Mouse (Mus musculus): ENCODE data around the gene Timp3. TPM values are rescaled to one million over a fixed set of nuclear protein-coding genes. Genes with fewer than 3 reads are reported as not detected.

Gene Timp3
- 100 to 1,000 TPM; 495 to 753 (median 629) TPM for total RNA-seq (2022)

DNA sequence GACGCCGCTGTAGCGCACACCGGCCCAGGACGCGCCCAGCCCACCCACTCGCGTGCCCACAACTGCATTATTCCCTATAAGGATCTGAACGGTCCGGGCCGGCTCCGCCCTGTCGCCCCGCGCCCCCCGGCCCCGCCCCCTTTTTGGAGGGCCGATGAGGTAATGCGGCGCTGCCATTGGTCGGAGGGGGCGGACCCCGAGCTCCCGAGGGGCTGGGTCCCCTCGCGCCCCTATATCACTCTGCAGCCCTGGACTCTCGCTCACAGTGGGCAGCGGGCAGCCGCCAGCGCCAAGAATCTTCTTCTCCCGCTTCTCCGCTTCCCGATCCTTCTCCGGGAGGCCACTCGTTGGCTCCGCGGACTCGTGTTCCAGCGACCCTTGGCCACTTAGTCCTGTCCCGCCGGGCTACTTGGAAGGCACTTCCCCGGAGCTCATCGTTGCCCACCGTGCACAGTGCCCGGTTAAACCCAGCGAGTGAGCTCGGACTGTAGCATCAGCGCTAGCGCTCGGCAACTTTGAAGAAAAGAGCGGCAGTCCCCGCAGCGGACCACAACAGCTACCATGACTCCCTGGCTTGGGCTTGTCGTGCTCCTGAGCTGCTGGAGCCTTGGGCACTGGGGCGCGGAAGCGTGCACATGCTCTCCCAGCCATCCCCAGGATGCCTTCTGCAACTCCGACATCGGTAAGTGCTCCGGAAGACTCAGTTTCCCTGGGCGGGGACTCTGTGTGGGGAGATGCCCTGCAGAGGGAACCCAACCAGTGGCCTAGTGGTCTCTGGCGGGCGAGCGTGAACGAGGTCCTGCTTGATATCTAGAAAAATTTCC, at the start of gene Timp3:
Gene Timp3, plus strand, starts transcription at position 80 of the 824 bp plus-strand sequence.
- DNase-seq, result peak; percentile 88

DNA sequence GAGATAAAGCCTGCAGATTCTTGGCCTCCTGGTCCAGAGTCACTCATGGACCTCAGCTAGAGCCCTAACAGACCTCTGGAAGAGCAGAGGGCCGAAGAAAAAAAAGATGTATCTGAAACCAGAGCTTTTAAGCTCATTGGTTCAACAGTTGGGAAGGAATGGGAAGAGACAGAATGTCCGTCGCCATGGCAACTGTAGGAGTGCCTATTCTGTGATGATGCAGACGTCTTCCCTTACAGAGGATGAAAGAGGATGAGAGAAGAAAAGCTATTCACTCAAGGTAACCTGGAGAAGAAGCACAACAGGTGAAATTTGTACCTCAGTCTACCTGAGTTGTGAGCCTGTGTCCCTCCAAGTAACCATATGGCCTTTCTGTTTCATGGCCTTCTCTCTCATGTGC, 44.0 kb upstream of the Timp3 start:
- no peak for DNase-seq

DNA sequence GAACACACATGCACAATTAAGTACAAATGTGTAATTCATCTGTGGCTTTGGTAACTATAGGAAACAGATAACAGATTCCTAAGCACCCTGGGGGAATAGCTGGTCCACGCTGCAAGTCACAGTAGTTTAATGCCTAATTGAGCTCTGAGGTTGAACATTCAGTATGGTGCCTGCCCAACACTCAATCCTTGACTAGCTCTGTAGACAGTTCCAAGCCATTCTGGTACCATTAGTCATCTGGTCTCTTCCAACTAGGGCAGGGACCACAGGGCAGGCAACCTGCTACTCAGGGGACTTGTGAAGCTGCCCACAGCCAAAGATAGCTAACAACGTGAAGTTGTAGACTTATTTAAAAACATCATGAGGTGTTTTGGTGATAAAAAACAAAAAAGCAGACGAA, 43.1 kb upstream of the Timp3 start:
- no peak for DNase-seq

DNA sequence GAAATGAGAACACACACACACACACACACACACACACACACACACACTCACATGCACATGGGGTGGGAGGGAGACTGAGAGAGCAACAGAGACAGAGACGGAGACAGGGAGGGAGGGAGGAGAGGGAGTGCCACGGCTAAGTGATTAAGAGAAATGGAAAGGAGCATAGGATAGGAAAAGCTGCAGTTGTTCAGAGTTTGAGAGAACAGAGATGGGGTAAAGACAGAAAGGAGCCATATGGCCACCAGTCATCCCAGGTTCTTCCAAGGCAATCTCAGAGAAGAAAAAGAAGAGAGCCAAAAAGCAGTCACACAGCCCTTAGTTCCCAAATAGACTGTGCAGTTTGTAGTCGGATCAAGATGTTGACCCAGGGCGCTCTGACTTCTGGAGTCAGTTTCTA, 42.1 kb upstream of the Timp3 start:
- DNase-seq, result no peak

DNA sequence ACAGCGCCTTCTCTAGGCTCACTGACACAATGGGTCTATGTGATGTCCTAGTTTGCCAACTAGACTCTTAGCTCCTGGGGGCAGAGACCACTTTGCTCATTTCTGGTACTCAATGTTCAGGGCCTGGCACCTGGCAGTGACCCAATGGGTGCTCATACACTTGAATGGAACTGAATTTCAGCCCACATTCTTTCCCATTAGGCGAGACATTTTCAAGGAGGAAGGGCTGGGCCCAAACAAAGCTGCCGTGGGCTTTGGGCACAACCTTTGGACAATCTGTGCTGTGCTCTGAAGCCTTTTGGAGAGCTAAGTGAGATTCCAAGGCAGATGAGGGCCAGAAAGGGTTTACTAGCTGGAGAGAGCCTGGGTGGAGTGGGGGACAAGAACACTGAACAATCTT, 41.2 kb upstream of the Timp3 start:
- no peak for DNase-seq

DNA sequence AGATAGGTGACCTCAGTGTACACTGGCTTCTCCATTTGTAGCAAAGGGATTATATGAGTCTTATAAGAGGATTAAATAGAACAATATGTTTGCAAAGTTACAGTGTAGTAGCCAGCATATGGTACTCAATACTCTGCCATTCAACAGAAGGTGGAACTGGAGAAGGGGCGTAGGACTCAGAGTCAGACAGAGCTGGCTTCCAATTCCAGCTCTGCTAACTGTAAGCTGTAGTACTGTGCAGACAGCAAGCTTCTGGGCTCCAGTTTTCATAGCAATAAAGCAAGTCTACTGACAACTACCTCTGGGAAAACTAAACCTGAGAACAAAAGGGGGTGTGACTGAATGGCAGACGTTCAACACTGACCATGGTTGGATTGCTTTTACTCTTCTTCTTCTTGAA, 38.4 kb upstream of the Timp3 start:
- no peak for DNase-seq

DNA sequence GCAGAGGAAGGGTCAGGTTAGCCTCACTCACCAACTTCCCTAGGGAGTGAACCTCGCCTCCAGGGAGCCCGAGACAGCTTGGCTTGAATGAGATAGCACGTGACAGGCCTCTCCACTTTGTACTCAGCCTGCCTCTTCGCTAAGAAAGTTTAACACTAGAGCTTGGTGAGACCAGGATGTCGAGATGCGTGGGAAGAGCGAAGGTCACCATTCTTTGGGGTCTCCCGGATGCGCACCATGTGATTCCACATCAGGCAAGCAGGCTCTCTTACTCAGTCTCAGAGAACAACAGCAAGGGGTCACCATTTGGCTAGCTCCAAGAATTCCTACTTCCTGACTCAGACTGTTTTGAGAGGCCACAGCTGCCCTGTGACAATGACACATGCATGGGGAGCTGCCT, 35.6 kb upstream of the Timp3 start:
- DNase-seq, result no peak

DNA sequence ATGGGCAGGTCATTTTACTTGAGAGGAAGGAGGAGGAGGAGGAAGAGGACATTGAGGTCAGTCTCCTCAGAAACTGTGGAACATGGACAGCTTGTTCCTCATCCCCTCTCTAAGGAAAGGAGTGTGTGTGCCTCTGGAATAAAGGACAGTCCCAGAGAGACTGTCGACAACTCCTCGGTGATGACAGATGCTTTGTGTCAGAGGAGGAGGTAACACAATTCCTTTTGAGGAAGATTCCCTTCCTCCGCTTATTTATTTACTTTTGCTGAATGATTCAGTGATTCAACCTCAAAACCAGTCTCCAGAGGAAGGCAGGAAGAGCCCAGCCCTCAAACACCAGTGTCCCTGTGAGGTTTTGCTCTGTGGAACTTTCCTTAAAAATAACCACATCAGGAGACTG, 29.9 kb upstream of the Timp3 start:
- no peak for DNase-seq

DNA sequence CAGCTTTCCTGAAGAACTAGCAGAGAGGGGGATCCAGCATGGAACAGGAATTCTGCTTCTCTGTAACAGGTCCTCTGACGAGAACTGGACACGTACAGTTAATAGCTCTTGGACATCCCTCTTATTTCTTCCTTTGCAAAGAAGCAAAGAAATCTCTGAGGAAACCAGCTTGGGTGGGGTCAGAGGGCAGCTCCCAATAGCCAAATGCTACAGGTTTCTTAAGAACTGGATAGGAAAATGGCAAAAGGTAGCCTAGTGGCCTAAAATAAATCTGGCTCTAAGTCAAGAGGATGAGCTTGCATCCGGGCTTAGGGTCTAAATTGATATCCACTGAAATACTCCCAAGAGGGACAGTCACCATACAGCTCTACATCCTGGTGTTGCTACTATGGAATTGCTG, 27.3 kb upstream of the Timp3 start:
- DNase-seq, result no peak

DNA sequence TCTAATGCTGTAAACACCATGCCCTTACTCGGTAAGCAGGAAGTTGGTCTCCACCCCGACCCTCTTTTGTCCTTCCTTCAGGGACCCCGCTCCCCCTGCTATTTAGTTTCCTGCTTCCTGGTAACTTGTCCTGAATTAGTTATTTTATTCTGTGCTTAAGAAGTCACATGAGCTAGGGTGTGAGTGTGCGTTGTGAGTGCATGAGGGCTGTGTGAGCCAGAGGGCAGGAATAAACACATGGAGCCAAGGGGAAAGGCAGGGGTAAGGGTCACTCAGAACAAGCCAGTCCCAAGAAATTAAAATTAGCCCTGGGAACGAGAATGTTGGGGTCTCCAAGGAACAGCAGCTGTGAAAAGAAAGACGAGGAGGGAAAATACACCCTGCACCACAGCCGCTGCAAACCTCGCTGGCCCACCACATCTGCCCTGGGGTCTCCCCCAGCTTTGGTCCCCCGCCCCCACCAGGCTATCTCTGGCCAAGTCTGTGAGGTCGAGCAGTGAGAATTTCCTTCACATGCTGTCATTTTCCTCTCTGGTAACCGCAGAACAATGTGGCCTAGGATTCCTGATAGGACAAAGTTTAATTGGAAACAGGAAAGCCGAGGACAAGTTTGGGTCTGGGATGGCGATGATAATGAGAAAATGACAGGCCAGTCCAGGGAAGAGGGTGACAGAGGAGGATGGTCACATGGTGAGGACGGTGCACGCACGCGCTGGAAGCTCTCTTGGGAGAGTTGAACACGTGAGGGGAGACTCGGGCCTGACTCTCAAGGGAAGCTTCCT, 26.6 kb upstream of the Timp3 start:
- peak; percentile 58 for DNase-seq

DNA sequence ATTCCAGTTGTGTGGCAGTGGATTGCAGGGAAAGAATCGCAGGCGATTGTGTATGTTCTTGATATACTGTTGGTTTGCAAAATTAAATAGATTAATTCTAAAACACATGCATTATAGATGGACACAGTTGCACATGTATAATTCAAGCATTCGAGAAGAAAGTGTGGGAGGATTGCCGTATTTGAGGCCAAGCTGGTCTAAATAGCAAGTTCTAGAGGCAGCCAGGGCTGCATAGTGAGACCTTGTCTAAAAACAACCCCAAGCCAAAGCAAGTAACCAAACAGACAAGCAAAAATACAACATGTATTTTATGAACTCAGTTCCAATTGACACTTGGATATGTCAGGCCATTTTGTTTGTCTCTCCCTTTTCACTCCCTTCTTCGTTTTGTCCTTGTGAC, 24.6 kb upstream of the Timp3 start:
- no peak for DNase-seq

DNA sequence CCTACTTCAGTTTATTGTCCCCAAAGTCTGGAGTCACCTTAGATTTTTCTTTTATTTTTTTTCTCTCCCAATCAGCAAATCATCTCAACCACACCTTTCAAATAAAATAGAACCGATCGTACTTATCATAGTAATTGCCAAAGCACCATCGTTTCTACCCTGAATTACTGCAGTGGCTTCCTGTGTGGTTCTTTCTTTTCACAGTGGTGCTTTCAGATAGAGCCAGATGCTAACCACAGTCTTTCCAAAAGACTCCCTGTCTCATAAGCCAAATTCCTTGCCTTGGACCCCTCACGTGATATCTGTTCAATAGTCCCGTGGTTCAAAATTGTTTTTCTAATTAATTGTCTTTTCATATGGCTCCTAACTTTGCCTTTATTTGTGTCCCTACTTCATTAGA, 22.8 kb upstream of the Timp3 start:
- no peak for DNase-seq

DNA sequence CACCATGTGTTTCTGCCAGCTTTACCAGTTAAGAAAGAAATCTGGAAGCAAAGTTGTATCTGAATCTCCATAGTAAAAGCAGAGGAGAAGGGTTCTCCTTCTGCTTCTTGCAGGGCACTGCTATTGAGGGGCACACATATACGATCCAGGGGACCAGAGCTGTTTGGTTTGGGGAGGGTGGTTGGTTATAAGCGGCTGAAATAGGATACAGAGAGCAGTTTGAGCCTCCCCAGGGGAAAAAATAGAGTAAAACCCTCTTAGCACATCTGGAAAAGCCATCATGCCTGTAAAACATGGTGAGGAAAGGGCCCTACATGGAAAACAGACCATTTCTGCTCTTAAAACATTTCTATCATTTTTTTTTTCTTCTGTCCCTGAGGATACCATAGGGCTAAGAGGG, 21.7 kb upstream of the Timp3 start:
- DNase-seq, result no peak

DNA sequence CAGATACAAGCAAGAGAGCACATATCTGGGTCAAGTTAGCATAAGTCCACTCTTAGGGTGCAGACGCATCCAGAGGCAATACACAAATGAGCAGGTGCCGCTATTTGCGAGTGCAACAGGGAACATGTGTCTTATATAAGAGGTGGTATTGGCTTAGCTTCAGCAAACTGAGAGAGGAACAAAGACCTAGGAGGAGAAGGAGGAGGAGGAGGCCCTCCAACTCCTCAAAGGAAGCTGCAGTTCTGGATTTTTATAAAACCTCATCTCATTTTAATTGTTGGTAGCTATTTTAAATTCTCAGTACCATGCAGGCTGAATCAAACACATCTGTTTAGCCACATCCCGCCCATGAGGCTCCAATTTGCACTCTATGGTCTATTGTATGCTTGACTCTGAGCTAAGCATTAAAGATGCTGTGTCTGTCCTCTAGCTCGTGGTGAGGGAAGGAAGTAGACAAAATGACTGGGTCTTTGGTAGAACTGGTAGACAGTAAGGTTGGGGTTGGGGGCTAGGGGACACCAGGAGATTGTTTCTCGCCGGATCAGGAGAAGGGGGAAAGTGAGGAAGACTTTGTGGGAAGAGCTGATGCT, 20.5 kb upstream of the Timp3 start:
- no peak for DNase-seq

DNA sequence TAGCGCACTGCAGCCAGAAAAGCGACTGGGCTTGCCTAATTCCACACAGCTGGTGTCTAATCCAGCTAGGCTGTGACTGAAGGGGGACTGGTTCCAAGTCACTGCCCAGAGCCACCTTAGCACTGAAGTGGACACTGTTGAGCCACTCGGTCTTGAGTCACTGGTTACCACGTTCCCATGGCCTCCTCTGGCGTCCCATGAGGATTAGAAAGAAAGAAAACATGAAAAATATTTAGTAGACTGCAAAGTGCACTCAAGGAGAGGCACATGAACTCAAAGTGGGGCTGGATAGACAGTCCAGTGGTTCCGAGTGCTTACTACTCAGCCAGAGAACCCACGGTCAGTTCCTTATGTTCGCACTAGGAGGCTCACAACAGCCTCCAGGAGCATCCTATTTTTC, 18.9 kb upstream of the Timp3 start:
- no peak for DNase-seq

DNA sequence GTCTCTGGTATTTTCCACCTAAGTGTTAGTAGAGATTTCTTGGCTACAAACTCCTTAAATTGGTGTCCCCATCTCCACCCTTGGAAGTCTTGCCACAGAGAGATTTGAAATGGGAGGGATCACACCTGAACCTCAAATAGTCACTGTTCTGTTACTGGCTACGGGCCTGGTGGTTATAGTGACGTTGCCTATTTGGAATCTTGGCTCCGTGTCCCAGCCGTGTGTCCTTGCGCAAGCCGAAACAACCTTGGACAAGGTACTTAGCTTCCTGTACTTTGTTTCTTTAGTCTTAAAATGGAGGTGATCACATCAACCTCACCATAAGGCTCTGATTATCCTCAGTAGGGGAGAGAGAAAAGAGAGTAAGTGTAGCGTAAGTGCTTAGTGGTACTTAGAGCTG, 13.7 kb upstream of the Timp3 start:
- DNase-seq, result no peak

DNA sequence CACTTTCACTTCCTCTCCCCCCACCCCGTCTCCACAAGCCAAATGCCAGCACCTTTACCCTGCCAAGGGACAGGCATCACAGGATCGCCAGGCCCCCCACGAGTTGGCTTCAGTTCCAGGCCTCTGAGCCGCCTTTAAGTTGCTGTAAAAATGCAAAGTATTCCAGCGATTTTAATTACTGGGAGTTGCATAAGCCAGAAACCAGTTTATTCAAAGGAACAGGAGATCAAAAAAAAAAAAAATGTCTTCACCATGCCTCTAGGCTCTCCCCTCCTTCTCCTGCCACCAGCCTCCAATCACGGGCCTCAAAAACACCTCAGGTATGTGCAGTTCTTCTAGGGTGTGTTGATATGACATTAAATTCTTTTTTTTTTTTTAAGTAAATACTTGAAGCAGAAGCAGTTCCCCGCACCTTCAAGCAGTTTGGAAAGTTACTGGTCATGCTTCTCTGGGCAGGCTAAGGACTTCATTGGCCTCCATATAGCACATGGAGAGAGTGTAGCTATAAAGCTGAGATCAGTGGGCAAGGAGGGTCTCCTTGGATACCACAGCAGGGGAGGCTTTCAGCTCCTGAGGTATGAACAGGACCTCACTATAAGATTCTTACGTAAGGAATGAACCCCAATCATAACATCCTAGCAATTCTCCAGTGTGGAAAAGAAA, 9.9 kb upstream of the Timp3 start:
- DNase-seq, result no peak

DNA sequence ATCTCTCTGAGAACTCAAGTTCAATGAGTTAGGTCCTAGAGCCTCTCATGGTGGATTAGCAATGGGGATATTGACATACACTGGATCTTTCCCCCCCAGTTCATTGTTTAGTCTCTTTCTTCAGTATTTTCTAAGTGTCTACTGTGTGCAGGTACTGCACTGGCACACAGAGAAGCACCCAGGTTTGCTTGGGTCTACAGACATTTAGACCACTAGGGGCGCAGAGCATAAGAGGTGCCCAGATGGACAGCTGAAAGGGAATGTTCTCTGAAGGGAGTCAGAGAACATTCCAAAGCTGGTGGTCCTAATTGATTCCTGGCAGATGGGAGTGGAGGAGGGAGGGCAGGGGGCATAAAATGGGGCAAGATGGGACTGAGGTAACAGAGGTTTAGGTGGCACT, 6.3 kb upstream of the Timp3 start:
- DNase-seq, result no peak

DNA sequence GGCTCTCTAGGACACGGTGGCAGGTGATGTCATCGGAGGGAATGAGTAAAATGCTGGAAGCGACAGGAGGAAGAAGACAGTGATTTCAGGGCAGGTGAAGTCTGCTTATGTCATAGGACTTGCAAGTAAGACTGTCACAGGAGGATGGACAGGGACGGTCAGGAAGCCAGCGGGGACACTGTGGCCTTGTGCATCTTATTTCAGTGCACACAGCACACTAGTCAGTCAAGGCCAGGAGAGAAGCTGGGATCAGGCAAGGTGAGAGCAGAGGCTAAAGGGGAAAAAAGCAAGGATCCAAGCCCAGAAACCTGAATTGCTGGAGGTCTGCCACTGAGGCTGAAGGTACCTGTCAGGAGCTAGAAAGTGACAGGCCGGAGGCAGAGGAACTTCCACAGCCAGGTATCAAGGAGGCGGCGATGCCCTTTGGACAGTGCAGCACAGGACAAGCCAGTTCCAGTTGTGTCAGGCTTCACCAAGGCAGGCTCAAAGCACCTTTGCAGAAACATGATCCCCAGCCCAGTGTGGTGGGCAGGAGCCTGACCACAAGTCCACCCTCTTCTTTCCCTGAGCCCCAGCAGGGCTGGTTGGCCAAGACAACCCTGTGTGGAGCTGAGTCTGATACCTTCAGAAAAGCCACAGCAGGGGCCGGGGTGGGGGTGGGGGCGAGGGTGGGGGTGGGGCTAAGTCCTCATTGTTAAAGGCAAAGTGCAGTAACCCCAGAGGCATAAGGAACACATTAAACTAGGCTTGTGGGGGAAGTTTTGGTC, 5.4 kb upstream of the Timp3 start:
- DNase-seq, result no peak

DNA sequence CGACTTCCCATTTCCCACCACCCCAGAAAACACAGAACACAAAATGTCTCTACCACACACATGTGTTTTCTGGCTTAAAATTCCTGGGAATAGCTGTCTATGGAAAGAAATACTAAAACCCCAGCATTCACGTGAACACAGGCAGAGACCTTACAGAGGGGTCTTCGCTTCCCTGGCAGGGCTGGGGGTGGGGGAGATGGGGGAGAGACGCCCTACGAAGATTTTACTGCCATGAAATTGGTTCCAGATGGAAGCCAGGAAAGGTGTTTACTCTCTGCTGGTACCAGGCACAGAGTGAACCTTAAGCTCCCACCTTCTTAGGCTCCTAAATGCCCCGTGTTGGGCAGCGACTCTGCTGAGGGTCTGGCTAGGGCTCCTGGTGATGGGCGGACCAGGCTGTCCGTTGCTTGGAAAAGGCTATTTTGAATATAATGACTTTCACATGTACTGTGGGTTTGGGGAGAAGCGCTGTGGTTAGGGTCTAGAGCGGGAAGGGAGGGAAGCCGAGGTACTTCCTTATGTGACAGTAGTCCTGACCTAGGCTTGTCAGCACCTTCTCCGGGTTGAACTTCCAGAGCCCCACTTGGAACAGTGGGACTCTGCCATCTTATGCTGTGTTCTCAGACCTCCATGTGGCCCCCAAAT, 4.6 kb upstream of the Timp3 start:
- no peak for DNase-seq

DNA sequence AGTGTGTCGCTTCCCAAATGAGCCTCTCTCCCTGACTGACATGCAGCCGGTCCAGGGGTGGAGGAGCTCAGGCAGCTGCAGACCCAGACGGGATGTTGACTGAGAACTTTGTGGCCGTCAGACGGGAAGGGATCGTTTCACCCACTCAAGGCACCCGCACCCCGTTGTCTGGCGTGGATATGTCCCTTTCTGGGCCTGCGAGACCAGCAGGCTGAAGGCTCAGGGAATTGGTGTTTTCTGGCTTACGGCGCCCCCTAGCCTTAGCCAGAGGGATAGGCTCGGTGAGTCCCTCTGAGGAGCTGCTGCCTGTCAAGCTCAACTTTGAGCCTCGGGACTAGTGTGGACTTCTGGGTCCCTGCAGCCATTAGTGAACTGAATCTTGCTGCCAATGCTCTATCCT, 4.1 kb upstream of the Timp3 start:
- DNase-seq, result peak; percentile 68

DNA sequence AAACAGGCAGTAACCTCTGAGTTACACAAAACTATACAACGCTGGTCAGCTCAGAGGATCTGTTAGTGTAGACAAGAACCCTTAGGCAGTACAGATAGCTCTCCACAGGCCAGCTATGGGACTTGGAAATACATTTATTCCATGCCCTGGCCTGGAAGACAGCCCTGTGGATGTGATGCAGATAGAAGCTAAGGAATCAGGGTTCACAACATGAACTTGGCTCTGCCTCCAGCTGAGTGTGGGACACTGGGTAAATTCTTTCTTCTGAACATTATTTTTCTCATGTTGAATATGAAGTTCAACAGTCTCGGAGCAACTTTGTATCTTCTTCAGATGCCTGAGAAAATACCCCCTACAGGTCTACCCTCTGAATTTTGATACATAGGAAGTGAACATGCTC, 2.9 kb upstream of the Timp3 start:
- no peak for DNase-seq

Data from adrenal gland, adult 8-10 months (tissue).